Mouse (Mus musculus): Measurements from ENCODE around the gene Pde10a.

The Pde10a gene

GRCm38 (mm10) chr17:8581579-8581978 lies 56.4 kb downstream of the Pde10a start:
- DNase-seq (ENCODE audit: low read depth, low spot score): no peak

- peak; percentile 64 for DNase-seq (ENCODE audit: low read depth, low spot score)
Observed at GRCm38 (mm10) chr17:8592427-8593277, 67.5 kb downstream of the Pde10a start.

- peak; percentile 46 for DNase-seq (ENCODE audit: low read depth, low spot score)
Observed at GRCm38 (mm10) chr17:8597790-8598189, 72.6 kb downstream of the Pde10a start.

- DNase-seq (ENCODE audit: low read depth, low spot score): no peak
Observed at GRCm38 (mm10) chr17:8602976-8603375, 77.8 kb downstream of the Pde10a start.

- no peak for DNase-seq (ENCODE audit: low read depth, low spot score)
Observed at GRCm38 (mm10) chr17:8605921-8606320, 80.7 kb downstream of the Pde10a start.

- no peak for DNase-seq (ENCODE audit: low read depth, low spot score)
Observed at GRCm38 (mm10) chr17:8606695-8607094, 81.5 kb downstream of the Pde10a start.

GRCm38 (mm10) chr17:8611916-8612315 lies 86.7 kb downstream of the Pde10a start:
- no peak for DNase-seq (ENCODE audit: low read depth, low spot score)

GRCm38 (mm10) chr17:8613882-8614551 lies 88.8 kb downstream of the Pde10a start:
- peak; percentile 76 for DNase-seq (ENCODE audit: low read depth, low spot score)

GRCm38 (mm10) chr17:8620346-8620745 lies 95.2 kb downstream of the Pde10a start:
- no peak for DNase-seq (ENCODE audit: low read depth, low spot score)

- no peak for DNase-seq (ENCODE audit: low read depth, low spot score)
Observed at GRCm38 (mm10) chr17:8621105-8621504, 95.9 kb downstream of the Pde10a start.

GRCm38 (mm10) chr17:8621906-8622305 lies 96.7 kb downstream of the Pde10a start:
- no peak for DNase-seq (ENCODE audit: low read depth, low spot score)

GRCm38 (mm10) chr17:8626421-8626820 lies 101.2 kb downstream of the Pde10a start:
- no peak for DNase-seq (ENCODE audit: low read depth, low spot score)

GRCm38 (mm10) chr17:8631701-8632100 lies 106.5 kb downstream of the Pde10a start:
- no peak for DNase-seq (ENCODE audit: low read depth, low spot score)

- no peak for DNase-seq (ENCODE audit: low read depth, low spot score)
Observed at GRCm38 (mm10) chr17:8633596-8633995, 108.4 kb downstream of the Pde10a start.

GRCm38 (mm10) chr17:8634476-8634875 lies 109.3 kb downstream of the Pde10a start:
- no peak for DNase-seq (ENCODE audit: low read depth, low spot score)

- DNase-seq (ENCODE audit: low read depth, low spot score): no peak
Observed at GRCm38 (mm10) chr17:8636231-8636630, 111.1 kb downstream of the Pde10a start.

- DNase-seq (ENCODE audit: low read depth, low spot score): no peak
Observed at GRCm38 (mm10) chr17:8636691-8637090, 111.5 kb downstream of the Pde10a start.

- no peak for DNase-seq (ENCODE audit: low read depth, low spot score)
Observed at GRCm38 (mm10) chr17:8637181-8637580, 112.0 kb downstream of the Pde10a start.

GRCm38 (mm10) chr17:8639703-8640380 lies 114.7 kb downstream of the Pde10a start:
- DNase-seq (ENCODE audit: low read depth, low spot score): no peak

- DNase-seq (ENCODE audit: low read depth, low spot score): no peak
Observed at GRCm38 (mm10) chr17:8640741-8641480, 115.7 kb downstream of the Pde10a start.

- DNase-seq (ENCODE audit: low read depth, low spot score): no peak
Observed at GRCm38 (mm10) chr17:8641491-8641890, 116.3 kb downstream of the Pde10a start.

GRCm38 (mm10) chr17:8642356-8642755 lies 117.2 kb downstream of the Pde10a start:
- no peak for DNase-seq (ENCODE audit: low read depth, low spot score)

All from embryo, embryonic 11.5 days (tissue).